Comparison of ENCODE assay signal across 8 mouse cellular contexts in the genomic region with DNA sequence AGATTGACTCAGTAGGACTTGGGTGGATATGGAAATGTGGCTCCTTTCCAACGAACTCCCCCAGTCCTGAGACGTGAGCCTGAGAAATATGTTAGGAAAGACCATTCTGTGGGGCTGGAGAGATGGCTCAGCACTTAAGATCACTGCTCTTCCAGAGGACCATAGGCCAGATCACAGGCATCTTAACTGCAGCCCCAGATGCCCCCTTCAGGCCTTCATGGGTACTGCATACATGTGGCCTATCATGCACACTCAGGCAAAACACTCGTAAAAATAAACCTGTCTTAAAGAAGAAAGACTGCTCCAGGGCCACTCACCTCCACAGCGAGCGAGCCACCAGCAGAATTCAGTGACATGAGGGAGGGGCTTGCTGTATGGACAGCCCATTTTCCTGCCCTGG.
DNase-seq lines count a peak whose midpoint lies in the region; ATAC-seq and TF ChIP-seq lines count a peak whose summit lies in the region.

No protein-coding gene starts in this region.

- peaks cover 6% of the 10 kb centered on the region; the same call in 1 of the 2 replicates for H3K4me1 ChIP-seq in G1E (ENCODE audit: insufficient read depth, low read depth, low read length)
- H3K4me1 ChIP-seq in forebrain, postnatal 0 days (ENCODE audit: insufficient read depth), result no peaks in the 10 kb centered on the region
- no peaks in the 10 kb centered on the region for H3K4me1 ChIP-seq in neural tube, embryonic 11.5 days (ENCODE audit: control insufficient read depth, insufficient read depth, low read length)

- H3K27me3 ChIP-seq in G1E (ENCODE audit: insufficient read depth, low read length), result no peaks in the 10 kb centered on the region
- H3K27me3 ChIP-seq in forebrain, postnatal 0 days (ENCODE audit: insufficient read depth, low read length), result no peaks in the 10 kb centered on the region
- no peaks in the 10 kb centered on the region for H3K27me3 ChIP-seq in neural tube, embryonic 11.5 days (ENCODE audit: control insufficient read depth, insufficient read depth, low read length)

- H3K36me3 ChIP-seq in G1E (replicated peaks), result peaks cover 85% of the 10 kb centered on the region
- peaks cover 25% of the 10 kb centered on the region for H3K36me3 ChIP-seq in forebrain, postnatal 0 days (ENCODE audit: insufficient read depth)
- H3K36me3 ChIP-seq in neural tube, embryonic 11.5 days (ENCODE audit: control insufficient read depth, insufficient read depth, low read length), result no peaks in the 10 kb centered on the region; the same call in 1 of the 2 replicates

- WGBS in forebrain, postnatal 0 days, result 86% methylated on average over 5 of the region's 5 CpGs
- WGBS in neural tube, embryonic 11.5 days, result 89% methylated on average over 5 of the region's 5 CpGs

- H3K27ac ChIP-seq in forebrain, postnatal 0 days (ENCODE audit: low read depth, low read length), result no peak overlapping the region
- no peak overlapping the region for H3K27ac ChIP-seq in neural tube, embryonic 11.5 days (ENCODE audit: low read depth, low read length)

- no peak overlapping the region for H3K4me2 ChIP-seq in forebrain, postnatal 0 days (ENCODE audit: low read depth)
- H3K4me2 ChIP-seq in neural tube, embryonic 11.5 days (ENCODE audit: low read depth), result no peak overlapping the region

- ATAC-seq in G1E (ENCODE audit: extremely low read depth, insufficient number of reproducible peaks, low FRiP score, poor library complexity, severe bottlenecking), result peak; percentile 45
- ATAC-seq in forebrain, postnatal 0 days, result peak; percentile 16; the same call in 1 of the 2 replicates
- peak; percentile 39; the same call in 1 of the 2 replicates for ATAC-seq in neural tube, embryonic 11.5 days (ENCODE audit: insufficient read depth, low FRiP score, low TSS enrichment)

- H3K4me3 ChIP-seq in G1E (ENCODE audit: low read depth, low read length), result no peak overlapping the region
- H3K4me3 ChIP-seq in forebrain, postnatal 0 days (ENCODE audit: low read depth, low read length), result no peak overlapping the region
- H3K4me3 ChIP-seq in neural tube, embryonic 11.5 days (ENCODE audit: low read depth, low read length), result no peak overlapping the region

- H3K9ac ChIP-seq in forebrain, postnatal 0 days, result no peak overlapping the region
- no peak overlapping the region for H3K9ac ChIP-seq in neural tube, embryonic 11.5 days (ENCODE audit: low read length)

- no peaks in the 10 kb centered on the region for H3K9me3 ChIP-seq in G1E (replicated peaks)
- H3K9me3 ChIP-seq in forebrain, postnatal 0 days (ENCODE audit: low read length), result no peaks in the 10 kb centered on the region
- H3K9me3 ChIP-seq in neural tube, embryonic 11.5 days (ENCODE audit: control insufficient read depth, low read length), result no peaks in the 10 kb centered on the region

- DNase-seq in 3T3-L1 (ENCODE audit: low read depth, low spot score) (peak; percentile 83), G1E (ENCODE audit: low spot score) (peak; percentile 13), liver (peak; percentile 81)
- DNase-seq in cerebellum, adult 18-20 months, result peak; percentile 68 to 80
- peak; percentile 42 for DNase-seq in forebrain, postnatal 0 days
- DNase-seq in kidney, adult 18-20 months, result peak; percentile 84
- DNase-seq in neural tube, embryonic 11.5 days (ENCODE audit: low spot score), result peak; percentile 53
- DNase-seq in thymus, postnatal 25 days, result peak; percentile 61

- TF ChIP-seq CTCF in G1E (IDR thresholded peaks at IDR 0.05; ENCODE audit: low read depth, low read length), result peak; percentile 51
- peak; percentile 77 for TF ChIP-seq CTCF in forebrain, postnatal 0 days (IDR thresholded peaks at IDR 0.05; ENCODE audit: low read depth)

Comparison
In these comparisons a context has a peak if more than half of its experiments do, and no peak if none do; other contexts are left out.
1. DNase-seq: peak in every context shown above with its lines; median percentile 84 in kidney, adult 18-20 months; 83 in 3T3-L1; 81 in liver; 74 in cerebellum, adult 18-20 months; 61 in thymus, postnatal 25 days; 53 in neural tube, embryonic 11.5 days; 42 in forebrain, postnatal 0 days; 13 in G1E.